Mouse (Mus musculus): ENCODE measurements at regions not wholly inside any gene's neighbourhood (a gene's known extent, or its start where the extent isn't known, plus 50 kb on each side); places are given as distances from the start of the nearest gene placed in this dataset.
A peak's percentile ranks its signal among the peaks of the same experiment; 100 is the strongest.
"Not testable (repeated sequence)": the region's sequence is repeated elsewhere in the genome, so short reads cannot be mapped to it uniquely, and the experiment has no call there.

DNA sequence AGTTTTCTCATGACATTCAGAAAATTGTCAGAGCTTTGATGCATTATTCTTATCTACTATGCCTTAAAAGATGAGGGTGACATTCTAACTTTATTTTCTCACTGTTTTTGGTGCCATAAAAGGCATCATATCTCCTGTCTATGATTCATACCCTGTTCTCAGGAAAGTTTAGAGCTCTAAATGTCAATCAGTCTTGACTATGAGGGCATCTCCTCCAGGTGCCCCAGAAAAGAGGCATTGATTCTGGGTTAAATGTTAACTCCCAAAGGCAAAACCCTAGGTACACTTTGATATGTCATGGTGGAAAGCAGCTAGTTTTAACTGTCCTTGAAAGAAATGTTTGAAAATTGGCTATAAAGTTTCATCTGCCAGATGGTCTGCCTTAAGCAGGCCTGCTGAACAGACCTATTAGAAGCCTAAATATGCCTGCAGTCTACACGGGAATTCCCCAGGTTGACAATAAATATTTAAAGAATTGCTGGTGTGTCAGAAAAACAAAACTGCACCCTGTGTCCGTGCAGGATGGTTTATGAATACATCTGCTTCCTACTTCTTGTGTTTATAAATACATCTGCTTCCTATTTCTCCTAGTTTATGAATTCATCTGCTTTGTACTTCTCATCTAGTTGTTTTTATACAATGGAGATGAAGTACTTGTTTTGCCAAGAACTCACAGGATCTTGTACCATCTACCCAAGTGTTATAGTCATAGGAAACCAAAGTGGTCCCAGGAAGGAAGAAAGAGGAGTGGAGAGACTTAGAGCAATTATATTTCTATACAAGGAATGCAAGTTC is 172.3 kb downstream of the Snca start:
- H3K9ac ChIP-seq (replicated peaks; ENCODE audit: low read length, poor library complexity, severe bottlenecking): no peak overlapping the region
- no peaks in the 10 kb centered on the region for H3K4me1 ChIP-seq (ENCODE audit: insufficient read depth, low read length)
- H3K4me2 ChIP-seq (ENCODE audit: low read depth, low read length, poor library complexity, severe bottlenecking): no peak overlapping the region
- no peak for TF ChIP-seq CTCF (IDR thresholded peaks at IDR 0.05)
- H3K27me3 ChIP-seq (ENCODE audit: insufficient read depth, low read length): no peaks in the 10 kb centered on the region
- ATAC-seq (ENCODE audit: low FRiP score) (no peak), DNase-seq (ENCODE audit: low spot score) (no peak)
- 63% methylated on average over 2 of the region's 2 CpGs for WGBS
- no peaks in the 10 kb centered on the region for H3K36me3 ChIP-seq (ENCODE audit: insufficient read depth, low read length)
- no peaks in the 10 kb centered on the region for H3K9me3 ChIP-seq (ENCODE audit: low read length)
- no peak overlapping the region for H3K27ac ChIP-seq (ENCODE audit: low read depth, low read length)
- H3K4me3 ChIP-seq (ENCODE audit: low read depth, low read length): no peak overlapping the region

DNA sequence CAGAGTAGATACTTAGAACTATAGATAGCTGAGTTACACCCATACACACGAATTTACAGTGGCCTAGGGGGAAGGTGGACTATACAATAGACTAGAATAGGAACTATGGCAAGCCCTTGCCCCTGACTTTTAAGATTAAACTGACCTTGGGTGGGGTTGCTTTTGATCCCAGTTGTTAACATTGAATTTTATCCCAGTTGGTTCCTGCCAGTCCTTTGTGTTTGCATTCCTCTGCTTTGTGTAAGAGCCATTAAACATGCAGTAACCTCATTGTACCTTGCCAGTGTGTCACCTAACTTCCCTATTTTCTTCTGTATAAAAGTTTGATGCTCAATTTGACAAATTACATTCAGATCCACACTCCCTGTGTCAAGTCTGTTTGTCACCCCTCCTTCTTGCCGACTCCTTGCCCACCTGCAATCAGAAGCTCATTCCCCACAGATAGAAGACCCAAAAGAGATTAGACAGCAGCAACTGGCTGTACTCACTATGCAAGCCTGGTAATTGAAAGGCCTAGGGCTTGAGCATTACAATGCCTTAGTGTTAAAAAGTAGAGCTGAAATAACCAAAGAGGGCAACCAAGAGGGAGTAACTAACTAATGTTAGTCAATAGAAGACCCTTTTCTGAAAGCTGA is 182.6 kb downstream of the Snca start:
- not testable (repeated sequence) for H3K36me3 ChIP-seq (ENCODE audit: insufficient read depth, low read length); H3K27me3 ChIP-seq (ENCODE audit: insufficient read depth, low read length); H3K4me3 ChIP-seq (ENCODE audit: low read depth, low read length); H3K9ac ChIP-seq (replicated peaks; ENCODE audit: low read length, poor library complexity, severe bottlenecking); H3K4me2 ChIP-seq (ENCODE audit: low read depth, low read length, poor library complexity, severe bottlenecking); H3K9me3 ChIP-seq (ENCODE audit: low read length); H3K4me1 ChIP-seq (ENCODE audit: insufficient read depth, low read length); DNase-seq (ENCODE audit: low spot score); ATAC-seq (ENCODE audit: low FRiP score); H3K27ac ChIP-seq (ENCODE audit: low read depth, low read length)
- WGBS: 60% methylated on average over 2 of the region's 2 CpGs

DNA sequence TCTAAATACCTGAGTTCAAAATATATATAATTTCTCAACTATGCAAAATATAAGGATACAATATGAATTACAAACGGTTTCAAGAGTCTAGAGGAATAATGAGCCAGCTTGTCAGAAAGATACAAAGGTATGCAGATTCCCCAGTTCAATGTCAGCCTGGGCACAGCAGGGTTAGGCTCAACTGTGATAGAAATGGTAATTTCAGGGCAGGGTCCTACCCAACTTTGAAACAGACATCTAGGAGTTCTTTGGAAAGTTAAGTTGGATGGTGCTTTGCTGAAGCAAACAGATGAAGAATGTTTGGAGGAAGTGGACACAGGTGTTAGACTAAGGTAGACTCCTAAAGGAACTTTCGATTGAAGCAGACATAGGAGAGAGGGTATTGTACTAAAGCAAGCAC is 187.4 kb downstream of the Snca start:
- Histone ChIP-seq H3K9me3 (ENCODE audit: low read length) (no peaks in the 10 kb centered on the region), H3K4me1 (ENCODE audit: insufficient read depth, low read length) (no peaks in the 10 kb centered on the region), H3K4me3 (ENCODE audit: low read depth, low read length) (no peak overlapping the region), H3K9ac (replicated peaks; ENCODE audit: low read length, poor library complexity, severe bottlenecking) (no peak overlapping the region), H3K27me3 (ENCODE audit: insufficient read depth, low read length) (no peaks in the 10 kb centered on the region), H3K36me3 (ENCODE audit: insufficient read depth, low read length) (no peaks in the 10 kb centered on the region), H3K4me2 (ENCODE audit: low read depth, low read length, poor library complexity, severe bottlenecking) (no peak overlapping the region), H3K27ac (ENCODE audit: low read depth, low read length) (no peak overlapping the region)
- 72% methylated on average over 2 of the region's 2 CpGs for WGBS
- no peak for TF ChIP-seq CTCF (IDR thresholded peaks at IDR 0.05)
- no peak for ATAC-seq (ENCODE audit: low FRiP score)
- DNase-seq (ENCODE audit: low spot score): no peak

DNA sequence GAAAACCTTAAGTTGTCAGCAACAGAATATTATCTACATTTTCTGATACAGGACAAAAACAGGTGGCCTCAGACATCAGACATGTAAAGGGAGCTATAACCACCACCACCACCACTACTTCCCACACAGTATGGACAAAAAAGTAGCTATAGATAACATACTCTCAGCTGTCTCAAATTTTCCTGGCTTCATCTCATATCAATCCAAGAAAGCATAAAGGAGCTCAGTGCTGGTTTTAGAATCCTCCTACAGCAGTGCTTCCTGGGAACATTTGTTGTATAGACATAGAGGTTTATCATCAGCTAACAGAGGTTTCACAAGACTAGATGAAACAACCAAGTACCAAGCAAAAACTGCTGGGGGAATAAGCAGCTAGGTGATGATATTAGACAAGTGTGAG is 213.3 kb downstream of the Snca start:
- TF ChIP-seq CTCF (IDR thresholded peaks at IDR 0.05): no peak
- no peaks in the 10 kb centered on the region for H3K36me3 ChIP-seq (ENCODE audit: insufficient read depth, low read length)
- ATAC-seq (ENCODE audit: low FRiP score) (no peak), DNase-seq (ENCODE audit: low spot score) (no peak)
- H3K9ac ChIP-seq (replicated peaks; ENCODE audit: low read length, poor library complexity, severe bottlenecking): no peak overlapping the region
- no peaks in the 10 kb centered on the region for H3K27me3 ChIP-seq (ENCODE audit: insufficient read depth, low read length)
- H3K4me3 ChIP-seq (ENCODE audit: low read depth, low read length): no peak overlapping the region
- H3K9me3 ChIP-seq (ENCODE audit: low read length): no peaks in the 10 kb centered on the region
- H3K27ac ChIP-seq (ENCODE audit: low read depth, low read length): no peak overlapping the region
- no peaks in the 10 kb centered on the region for H3K4me1 ChIP-seq (ENCODE audit: insufficient read depth, low read length)
- no peak overlapping the region for H3K4me2 ChIP-seq (ENCODE audit: low read depth, low read length, poor library complexity, severe bottlenecking)

DNA sequence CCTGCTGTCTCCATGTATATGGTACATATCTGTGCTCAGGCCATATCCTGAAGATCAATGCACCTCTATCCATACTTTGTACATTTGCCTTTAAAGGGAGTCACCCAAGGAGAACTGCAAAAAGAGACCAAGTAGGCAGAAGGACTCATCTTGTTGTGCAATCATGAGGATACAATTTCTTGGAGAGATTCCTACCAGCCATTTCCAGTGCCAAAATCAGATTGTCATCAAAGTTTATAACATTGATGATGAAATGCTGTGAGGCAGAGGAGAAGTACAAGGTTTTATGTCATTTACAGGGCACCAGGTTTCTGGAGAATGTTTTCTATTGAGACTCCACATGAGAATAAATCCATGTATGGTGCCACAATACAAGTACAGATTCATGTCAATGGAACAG is 229.5 kb downstream of the Snca start:
- ATAC-seq (ENCODE audit: low FRiP score): no peak
- no peak for DNase-seq (ENCODE audit: low spot score)
- Histone ChIP-seq H3K36me3 (ENCODE audit: insufficient read depth, low read length) (no peaks in the 10 kb centered on the region), H3K4me3 (ENCODE audit: low read depth, low read length) (no peak overlapping the region), H3K27me3 (ENCODE audit: insufficient read depth, low read length) (no peaks in the 10 kb centered on the region), H3K4me1 (ENCODE audit: insufficient read depth, low read length) (no peaks in the 10 kb centered on the region), H3K4me2 (ENCODE audit: low read depth, low read length, poor library complexity, severe bottlenecking) (no peak overlapping the region), H3K27ac (ENCODE audit: low read depth, low read length) (no peak overlapping the region), H3K9me3 (ENCODE audit: low read length) (no peaks in the 10 kb centered on the region), H3K9ac (replicated peaks; ENCODE audit: low read length, poor library complexity, severe bottlenecking) (no peak overlapping the region)
- no peak for TF ChIP-seq CTCF (IDR thresholded peaks at IDR 0.05)

DNA sequence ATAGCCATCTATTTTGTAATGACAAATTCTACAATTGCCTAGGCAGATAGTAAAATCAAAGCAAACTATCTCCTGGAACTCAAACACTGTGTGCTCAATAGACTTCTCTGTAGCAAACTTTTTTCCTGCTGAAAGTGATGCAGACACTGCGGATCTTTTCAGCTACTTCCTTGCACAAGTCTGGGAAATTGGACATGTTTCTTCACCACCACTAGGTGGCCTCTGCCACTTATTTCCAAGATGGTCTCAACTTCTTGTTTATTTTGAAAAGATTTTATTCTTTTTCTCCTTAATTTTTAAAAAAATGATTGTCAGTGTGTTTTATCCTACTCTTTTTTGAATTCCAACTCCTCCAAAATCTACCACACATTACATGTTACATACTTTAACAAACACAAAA is 265.4 kb downstream of the Snca start:
- no peak overlapping the region for H3K4me2 ChIP-seq (ENCODE audit: low read depth, low read length, poor library complexity, severe bottlenecking)
- no peaks in the 10 kb centered on the region for H3K4me1 ChIP-seq (ENCODE audit: insufficient read depth, low read length)
- ATAC-seq (ENCODE audit: low FRiP score) (no peak), DNase-seq (ENCODE audit: low spot score) (peak; percentile 25)
- no peak overlapping the region for H3K27ac ChIP-seq (ENCODE audit: low read depth, low read length)
- TF ChIP-seq CTCF (IDR thresholded peaks at IDR 0.05): peak; percentile 77
- H3K9me3 ChIP-seq (ENCODE audit: low read length): no peaks in the 10 kb centered on the region
- H3K9ac ChIP-seq (replicated peaks; ENCODE audit: low read length, poor library complexity, severe bottlenecking): no peak overlapping the region
- no peak overlapping the region for H3K4me3 ChIP-seq (ENCODE audit: low read depth, low read length)
- H3K27me3 ChIP-seq (ENCODE audit: insufficient read depth, low read length): no peaks in the 10 kb centered on the region
- 72% methylated on average over 1 of the region's 1 CpGs for WGBS
- H3K36me3 ChIP-seq (ENCODE audit: insufficient read depth, low read length): no peaks in the 10 kb centered on the region
